Mouse (Mus musculus): ENCODE results near the gene Fgfr2. TPM values are rescaled to one million over a fixed set of nuclear protein-coding genes. Genes with fewer than 3 reads are reported as not detected.

Gene Fgfr2
- polyA plus RNA-seq, 1 experiment = 3.0 TPM

DNA sequence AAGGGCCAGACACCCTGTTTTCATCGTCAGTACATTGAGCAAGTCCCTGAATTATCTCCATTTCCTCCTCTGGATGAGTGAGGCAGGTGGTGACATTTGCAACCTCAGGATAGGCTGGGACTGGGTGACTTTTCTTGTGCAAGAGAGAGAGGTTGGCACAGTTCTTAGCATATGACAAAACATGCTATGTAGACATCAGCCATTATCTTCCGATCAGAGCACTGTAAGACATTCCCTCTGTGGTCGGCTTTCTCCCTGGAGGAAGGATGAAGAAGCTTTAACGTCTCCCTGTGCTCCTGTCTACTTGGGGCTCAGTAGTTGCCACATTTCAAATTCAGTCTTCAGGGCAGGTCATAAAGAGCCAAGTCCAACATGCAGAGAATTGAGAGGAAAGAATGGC lies 1858.9 kb downstream of the Fgfr2 start:
- no peaks in the 10 kb centered on the region for H3K27me3 ChIP-seq (ENCODE audit: control insufficient read depth, insufficient read depth, low read length)
- H3K4me1 ChIP-seq (ENCODE audit: control insufficient read depth, insufficient read depth, low read length) = no peaks in the 10 kb centered on the region
- TF ChIP-seq POLR2A (IDR thresholded peaks at IDR 0.05; ENCODE audit: control insufficient read depth, low read depth, low read length) = no peak
- no peak for TF ChIP-seq CTCF (IDR thresholded peaks at IDR 0.05; ENCODE audit: control insufficient read depth, insufficient read depth, insufficient replicate concordance, low read depth, low read length)
- no peak overlapping the region for H3K27ac ChIP-seq (ENCODE audit: control insufficient read depth, insufficient read depth, low read depth, low read length)
- H3K4me3 ChIP-seq (ENCODE audit: control insufficient read depth, low read depth, low read length) = no peak overlapping the region
- H3K36me3 ChIP-seq (ENCODE audit: control insufficient read depth, insufficient read depth, low read length) = no peaks in the 10 kb centered on the region

DNA sequence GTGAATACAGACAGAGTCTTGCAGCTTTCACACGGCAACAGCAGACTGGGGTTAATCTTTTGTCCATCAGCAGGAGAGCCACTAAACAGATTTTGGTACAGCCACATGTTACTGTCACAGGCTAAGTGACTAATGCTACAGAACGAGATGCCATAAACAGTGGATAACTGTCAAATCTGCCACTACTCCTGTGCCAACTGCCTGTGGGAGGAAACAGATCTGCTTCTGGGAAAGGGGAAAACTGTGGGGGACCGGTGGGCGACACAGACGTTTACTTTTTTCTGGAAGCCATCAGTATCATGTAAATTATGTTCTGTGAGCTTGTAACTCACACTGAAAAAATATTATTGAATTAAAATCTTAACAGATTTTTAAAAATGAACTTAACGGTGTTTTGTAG lies 1862.2 kb downstream of the Fgfr2 start:
- Histone ChIP-seq H3K4me3 (ENCODE audit: control insufficient read depth, low read depth, low read length) (no peak overlapping the region), H3K36me3 (ENCODE audit: control insufficient read depth, insufficient read depth, low read length) (no peaks in the 10 kb centered on the region), H3K27me3 (ENCODE audit: control insufficient read depth, insufficient read depth, low read length) (no peaks in the 10 kb centered on the region), H3K27ac (ENCODE audit: control insufficient read depth, insufficient read depth, low read depth, low read length) (no peak overlapping the region), H3K4me1 (ENCODE audit: control insufficient read depth, insufficient read depth, low read length) (no peaks in the 10 kb centered on the region)
- TF ChIP-seq POLR2A (IDR thresholded peaks at IDR 0.05; ENCODE audit: control insufficient read depth, low read depth, low read length) (no peak), CTCF (IDR thresholded peaks at IDR 0.05; ENCODE audit: control insufficient read depth, insufficient read depth, insufficient replicate concordance, low read depth, low read length) (no peak)

DNA sequence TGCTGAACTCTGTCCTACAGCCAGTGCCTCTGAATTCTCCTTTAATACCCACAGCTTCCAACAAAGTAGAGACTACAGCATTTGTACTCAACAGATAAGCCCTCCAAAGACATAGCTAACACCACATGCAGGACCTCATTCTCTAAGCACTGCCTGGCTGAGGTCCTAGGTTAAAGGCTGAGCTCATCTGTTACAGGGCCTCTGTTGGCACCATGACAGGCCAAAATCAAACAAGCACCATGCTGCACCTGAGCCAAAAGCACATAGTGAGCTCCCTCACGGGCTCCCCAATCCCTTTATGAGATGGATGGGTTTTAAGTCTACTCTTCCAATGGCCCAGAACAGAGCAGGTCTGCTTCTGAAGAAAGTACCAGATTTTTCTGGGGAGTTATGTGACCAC lies 1865.8 kb downstream of the Fgfr2 start:
- no peak overlapping the region for H3K4me3 ChIP-seq (ENCODE audit: control insufficient read depth, low read depth, low read length)
- H3K27ac ChIP-seq (ENCODE audit: control insufficient read depth, insufficient read depth, low read depth, low read length) = no peak overlapping the region
- no peaks in the 10 kb centered on the region for H3K4me1 ChIP-seq (ENCODE audit: control insufficient read depth, insufficient read depth, low read length)
- no peaks in the 10 kb centered on the region for H3K36me3 ChIP-seq (ENCODE audit: control insufficient read depth, insufficient read depth, low read length)
- TF ChIP-seq CTCF (IDR thresholded peaks at IDR 0.05; ENCODE audit: control insufficient read depth, insufficient read depth, insufficient replicate concordance, low read depth, low read length) (no peak), POLR2A (IDR thresholded peaks at IDR 0.05; ENCODE audit: control insufficient read depth, low read depth, low read length) (no peak)
- no peaks in the 10 kb centered on the region for H3K27me3 ChIP-seq (ENCODE audit: control insufficient read depth, insufficient read depth, low read length)

DNA sequence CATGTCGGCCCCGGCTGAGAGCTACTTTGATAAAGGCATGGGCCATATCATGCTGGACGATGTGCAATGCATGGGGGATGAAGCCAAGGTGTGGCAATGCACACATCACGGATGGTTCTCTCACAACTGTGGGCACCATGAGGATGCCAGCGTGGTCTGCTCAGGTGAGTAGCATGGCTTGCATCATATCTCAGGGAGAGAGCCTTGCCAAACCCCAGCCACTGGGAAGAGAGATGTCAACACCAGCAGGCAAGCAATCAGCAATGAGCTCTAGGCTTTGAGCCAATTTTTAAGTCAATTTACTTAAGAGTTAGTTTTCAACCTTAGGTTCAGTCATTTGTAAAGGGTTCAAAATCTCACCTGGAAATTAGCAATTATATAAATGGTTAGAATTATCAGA lies 1866.3 kb downstream of the Fgfr2 start:
- Histone ChIP-seq H3K4me3 (ENCODE audit: control insufficient read depth, low read depth, low read length) (no peak overlapping the region), H3K27me3 (ENCODE audit: control insufficient read depth, insufficient read depth, low read length) (no peaks in the 10 kb centered on the region), H3K4me1 (ENCODE audit: control insufficient read depth, insufficient read depth, low read length) (no peaks in the 10 kb centered on the region), H3K27ac (ENCODE audit: control insufficient read depth, insufficient read depth, low read depth, low read length) (no peak overlapping the region), H3K36me3 (ENCODE audit: control insufficient read depth, insufficient read depth, low read length) (no peaks in the 10 kb centered on the region)
- TF ChIP-seq POLR2A (IDR thresholded peaks at IDR 0.05; ENCODE audit: control insufficient read depth, low read depth, low read length) (no peak), CTCF (IDR thresholded peaks at IDR 0.05; ENCODE audit: control insufficient read depth, insufficient read depth, insufficient replicate concordance, low read depth, low read length) (no peak)

DNA sequence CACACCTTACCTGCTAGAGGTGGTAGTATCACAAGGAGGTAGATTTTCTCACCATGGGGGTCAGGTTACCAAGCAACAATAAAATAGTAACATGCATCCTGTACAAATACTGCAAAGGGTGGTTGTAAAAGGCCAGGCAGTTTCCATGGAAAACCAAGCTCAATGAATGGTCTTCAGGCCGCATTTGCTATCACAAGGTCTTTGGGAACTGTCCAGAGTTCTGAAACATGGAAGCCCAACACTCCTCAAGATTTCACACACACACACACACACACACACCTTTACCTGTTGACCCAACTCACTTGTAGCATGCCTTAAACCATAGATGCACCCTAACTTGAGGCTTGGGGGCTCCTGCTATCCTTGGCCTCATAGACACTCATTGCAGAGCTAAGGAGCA lies 1878.2 kb downstream of the Fgfr2 start:
- Histone ChIP-seq H3K4me3 (ENCODE audit: control insufficient read depth, low read depth, low read length) (no peak overlapping the region), H3K4me1 (ENCODE audit: control insufficient read depth, insufficient read depth, low read length) (no peaks in the 10 kb centered on the region), H3K27ac (ENCODE audit: control insufficient read depth, insufficient read depth, low read depth, low read length) (no peak overlapping the region), H3K27me3 (ENCODE audit: control insufficient read depth, insufficient read depth, low read length) (no peaks in the 10 kb centered on the region), H3K36me3 (ENCODE audit: control insufficient read depth, insufficient read depth, low read length) (no peaks in the 10 kb centered on the region)
- TF ChIP-seq POLR2A (IDR thresholded peaks at IDR 0.05; ENCODE audit: control insufficient read depth, low read depth, low read length) = no peak

DNA sequence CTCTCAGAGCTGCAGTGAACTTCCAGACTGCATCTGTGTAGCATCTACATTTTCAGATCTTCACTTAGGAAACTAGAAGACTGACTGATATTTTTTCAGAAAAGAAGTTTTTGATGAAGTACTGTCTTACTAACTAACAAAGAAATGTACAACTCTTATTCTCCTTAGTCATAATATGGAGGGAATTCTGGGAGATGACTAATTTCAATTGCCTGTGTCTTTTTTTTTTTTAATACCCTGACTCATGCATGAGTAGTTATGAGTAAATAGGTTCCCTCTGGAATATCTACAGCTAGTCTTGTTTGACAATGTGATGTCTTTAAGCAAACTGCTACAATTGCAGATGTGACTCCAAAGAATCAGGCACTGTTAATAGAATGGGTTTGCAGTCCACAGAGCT lies 1887.1 kb downstream of the Fgfr2 start:
- Histone ChIP-seq H3K4me1 (ENCODE audit: control insufficient read depth, insufficient read depth, low read length) (no peaks in the 10 kb centered on the region), H3K27me3 (ENCODE audit: control insufficient read depth, insufficient read depth, low read length) (no peaks in the 10 kb centered on the region), H3K36me3 (ENCODE audit: control insufficient read depth, insufficient read depth, low read length) (no peaks in the 10 kb centered on the region), H3K4me3 (ENCODE audit: control insufficient read depth, low read depth, low read length) (no peak overlapping the region), H3K27ac (ENCODE audit: control insufficient read depth, insufficient read depth, low read depth, low read length) (no peak overlapping the region)
- TF ChIP-seq POLR2A (IDR thresholded peaks at IDR 0.05; ENCODE audit: control insufficient read depth, low read depth, low read length) = no peak
- no peak for TF ChIP-seq CTCF (IDR thresholded peaks at IDR 0.05; ENCODE audit: control insufficient read depth, insufficient read depth, insufficient replicate concordance, low read depth, low read length)

GRCm38 (mm10) chr7:131223086-131223485 lies 1900.1 kb downstream of the Fgfr2 start:
- no peaks in the 10 kb centered on the region for H3K27me3 ChIP-seq (ENCODE audit: control insufficient read depth, insufficient read depth, low read length)
- no peaks in the 10 kb centered on the region for H3K36me3 ChIP-seq (ENCODE audit: control insufficient read depth, insufficient read depth, low read length)
- no peaks in the 10 kb centered on the region for H3K4me1 ChIP-seq (ENCODE audit: control insufficient read depth, insufficient read depth, low read length)
- H3K4me3 ChIP-seq (ENCODE audit: control insufficient read depth, low read depth, low read length) = no peak overlapping the region
- no peak overlapping the region for H3K27ac ChIP-seq (ENCODE audit: control insufficient read depth, insufficient read depth, low read depth, low read length)
- no peak for TF ChIP-seq CTCF (IDR thresholded peaks at IDR 0.05; ENCODE audit: control insufficient read depth, insufficient read depth, insufficient replicate concordance, low read depth, low read length)
- TF ChIP-seq POLR2A (IDR thresholded peaks at IDR 0.05; ENCODE audit: control insufficient read depth, low read depth, low read length) = no peak

GRCm38 (mm10) chr7:131187996-131188395 lies 1935.2 kb downstream of the Fgfr2 start:
- H3K36me3 ChIP-seq (ENCODE audit: control insufficient read depth, insufficient read depth, low read length) = no peaks in the 10 kb centered on the region
- no peak for TF ChIP-seq CTCF (IDR thresholded peaks at IDR 0.05; ENCODE audit: control insufficient read depth, insufficient read depth, insufficient replicate concordance, low read depth, low read length)
- TF ChIP-seq POLR2A (IDR thresholded peaks at IDR 0.05; ENCODE audit: control insufficient read depth, low read depth, low read length) = no peak

More at GRCm38 (mm10) chr7:131187996-131188395, 1935.2 kb downstream of the Fgfr2 start:
- no peak overlapping the region for H3K4me3 ChIP-seq (ENCODE audit: control insufficient read depth, low read depth, low read length)
- H3K27ac ChIP-seq (ENCODE audit: control insufficient read depth, insufficient read depth, low read depth, low read length) = no peak overlapping the region
- H3K4me1 ChIP-seq (ENCODE audit: control insufficient read depth, insufficient read depth, low read length) = peaks cover 3% of the 10 kb centered on the region; the same call in 1 of the 2 replicates
- no peaks in the 10 kb centered on the region for H3K27me3 ChIP-seq (ENCODE audit: control insufficient read depth, insufficient read depth, low read length)
